Mouse (Mus musculus): ENCODE results near the gene Slc15a1. TPM values are rescaled to one million over a fixed set of nuclear protein-coding genes. Genes with fewer than 3 reads are reported as not detected.

Slc15a1 gene
- 0.04 TPM in 1 of 2 replicates, not detected in the other for polyA plus RNA-seq (2012; rRNA removed)

DNA sequence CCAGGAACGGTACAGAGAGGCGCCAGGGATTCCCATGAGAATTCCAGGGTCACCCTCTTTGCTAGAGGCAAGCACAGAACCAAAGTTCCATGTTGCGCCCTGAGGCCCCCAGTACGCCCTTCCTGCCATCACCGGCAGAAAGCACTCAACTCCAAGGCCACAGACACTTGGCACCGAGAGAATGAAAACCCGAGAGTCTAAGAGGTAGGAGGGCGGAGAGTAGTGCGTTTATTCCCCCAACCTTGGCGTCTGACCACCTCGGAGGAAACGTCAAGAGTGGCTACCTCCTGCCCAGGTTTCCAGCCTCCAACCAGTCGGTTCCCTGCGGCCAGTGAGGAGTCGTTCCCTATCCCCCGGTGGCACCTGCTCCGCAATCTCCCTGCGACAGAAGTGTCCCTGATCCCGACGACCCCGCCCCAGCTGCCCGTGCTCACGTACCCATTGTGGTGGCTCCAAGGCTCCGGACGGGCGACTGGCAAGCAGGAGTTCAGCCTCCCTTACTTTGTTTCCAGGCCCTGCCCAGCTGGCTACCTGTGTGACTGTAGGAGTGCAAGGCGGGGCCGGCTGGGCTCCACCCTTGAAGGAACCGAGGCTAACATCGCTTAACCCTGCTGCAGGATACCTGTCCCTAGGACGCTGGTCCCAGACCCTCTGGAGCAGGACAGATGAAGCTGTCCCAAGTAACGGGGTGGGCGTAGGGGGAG, at the start of gene Slc15a1:
Slc15a1 (minus strand) TSS at position 472 of the 704 bp plus-strand sequence.
- no peak for DNase-seq (ENCODE audit: extremely low spot score in 1 of 2, low spot score in 1 of 2)

DNA sequence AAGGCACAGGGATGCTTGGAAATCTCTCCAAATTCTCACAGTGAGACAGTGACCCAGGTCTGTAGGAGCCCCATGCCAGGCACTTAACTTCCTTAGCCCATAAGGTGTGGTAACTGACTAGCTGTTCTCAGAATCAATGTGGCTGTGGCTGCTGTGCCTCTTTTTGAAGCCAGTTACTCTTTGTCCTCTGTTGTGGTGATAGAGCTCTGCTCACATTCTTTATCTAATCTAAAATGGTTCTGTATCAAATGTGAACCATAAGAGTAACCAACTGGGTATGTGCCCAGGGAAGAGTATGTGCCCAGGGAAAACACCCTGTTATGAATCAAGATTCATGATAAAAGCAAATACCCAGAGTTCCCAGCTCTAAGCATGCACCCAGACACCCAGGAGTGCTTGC, 48.7 kb upstream of the Slc15a1 start:
- no peak for DNase-seq (ENCODE audit: extremely low spot score in 1 of 2, low spot score in 1 of 2)

DNA sequence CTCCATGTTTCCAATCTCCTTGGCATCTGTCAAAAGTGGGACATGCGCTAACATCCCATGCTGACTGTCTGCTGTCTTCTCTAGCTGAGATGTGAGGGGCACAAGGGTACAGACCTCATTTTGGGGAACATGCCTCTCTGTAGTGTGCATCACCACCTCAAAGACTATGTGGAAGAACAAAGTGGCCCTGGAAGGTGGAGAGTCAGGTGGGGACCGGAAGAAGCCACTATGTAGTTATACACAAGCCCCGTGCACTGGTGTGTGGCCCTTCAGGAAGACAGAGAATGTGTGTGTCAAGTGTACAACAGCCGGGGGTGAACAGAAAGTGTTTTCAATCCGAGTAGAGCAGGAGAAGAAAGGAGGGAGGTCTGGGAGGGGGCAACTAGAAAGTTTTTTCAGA, 47.5 kb upstream of the Slc15a1 start:
- DNase-seq (ENCODE audit: extremely low spot score in 1 of 2, low spot score in 1 of 2), result no peak

DNA sequence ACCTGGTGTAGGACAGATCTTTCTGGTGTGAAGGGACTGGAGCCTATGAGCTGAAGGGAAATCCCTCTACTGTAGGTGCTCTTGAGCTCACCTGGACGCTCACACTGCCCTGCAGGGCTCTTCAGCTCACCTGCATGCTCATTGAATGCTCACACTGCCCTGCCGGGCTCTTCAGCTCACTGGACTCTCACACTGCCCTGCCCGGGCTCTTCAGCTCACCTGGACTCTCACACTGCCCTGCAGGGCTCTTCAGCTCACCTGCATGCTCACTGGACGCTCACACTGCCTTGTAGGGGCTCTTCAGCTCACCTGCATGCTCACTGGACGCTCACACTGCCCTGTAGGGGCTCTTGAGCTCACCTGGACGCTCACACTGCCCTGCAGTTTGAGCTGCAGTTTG, 44.8 kb upstream of the Slc15a1 start:
- DNase-seq (ENCODE audit: extremely low spot score in 1 of 2, low spot score in 1 of 2), result no peak

DNA sequence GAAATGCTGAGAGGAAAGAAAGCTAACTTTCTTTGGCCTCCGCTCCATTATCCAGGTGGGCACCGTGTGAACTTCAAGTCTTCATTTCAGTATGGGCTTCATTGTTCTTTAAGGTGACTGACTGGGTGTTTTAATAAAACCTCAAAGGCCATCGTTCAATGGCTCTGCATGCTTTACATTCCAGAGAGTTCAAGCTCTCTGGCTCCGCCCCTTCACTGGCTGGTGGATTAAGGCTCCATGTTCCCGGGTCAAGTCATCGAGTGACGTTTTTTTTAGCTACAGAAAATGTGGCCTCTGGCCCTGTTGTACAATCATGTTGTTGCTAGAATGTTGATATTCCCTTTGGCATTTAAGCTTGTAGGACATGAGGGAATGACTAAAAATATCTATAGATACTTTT, 42.7 kb upstream of the Slc15a1 start:
- DNase-seq (ENCODE audit: extremely low spot score in 1 of 2, low spot score in 1 of 2), result no peak

DNA sequence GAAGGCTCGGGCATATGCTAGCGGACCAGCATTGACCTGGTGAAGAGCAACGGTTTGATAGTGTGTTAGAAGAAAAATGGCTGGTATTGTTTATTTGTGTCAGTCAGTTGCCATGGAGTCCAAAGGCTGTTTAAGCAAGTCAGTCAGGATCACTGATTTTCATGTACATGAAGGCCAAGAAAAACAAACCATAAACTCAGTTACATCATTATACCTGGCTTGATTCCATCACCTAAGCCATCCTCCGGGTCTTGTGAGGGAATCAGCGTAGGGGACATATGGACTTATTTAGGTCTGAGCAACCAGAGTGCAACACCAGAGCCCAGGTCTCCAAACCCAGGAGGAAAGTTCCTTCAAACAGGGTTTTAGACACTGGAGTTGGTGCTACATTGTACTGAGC, 41.6 kb upstream of the Slc15a1 start:
- DNase-seq (ENCODE audit: extremely low spot score in 1 of 2, low spot score in 1 of 2), result no peak

DNA sequence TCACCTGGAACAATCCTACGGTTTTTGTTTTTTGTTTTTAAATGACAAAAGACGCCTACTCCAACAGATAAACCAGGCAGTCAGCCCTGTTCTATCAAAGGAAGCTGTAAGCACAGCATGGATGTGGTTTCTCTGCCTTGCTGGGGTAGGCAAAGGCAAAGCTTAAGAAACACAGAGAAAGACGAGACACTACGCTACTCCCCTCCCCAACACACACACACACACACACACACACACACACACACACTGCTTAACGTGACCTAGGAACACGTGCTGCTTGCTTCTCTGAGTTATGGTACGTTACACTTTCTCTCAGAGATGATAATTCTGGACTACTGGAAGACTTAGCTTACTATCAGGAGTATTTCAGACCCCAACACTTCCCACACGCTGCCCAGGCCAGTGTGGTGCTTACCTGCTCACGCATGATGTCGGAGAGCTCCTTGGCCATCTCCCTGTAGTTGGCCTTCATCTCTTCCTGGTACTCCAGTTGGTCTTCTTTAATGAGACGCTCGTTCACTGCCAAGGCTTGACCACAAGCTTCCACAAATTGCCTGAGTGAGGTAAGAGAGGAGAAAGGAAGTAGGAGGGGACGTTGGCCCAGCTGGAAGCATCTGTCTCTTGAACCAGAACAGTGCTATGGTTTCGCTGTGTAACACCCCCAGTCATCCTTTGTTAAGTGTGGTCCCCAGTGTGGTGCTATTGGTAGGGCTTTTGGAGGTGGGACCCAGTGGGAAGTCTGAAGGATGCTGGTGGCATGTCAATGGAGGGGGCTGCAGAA, 40.7 kb upstream of the Slc15a1 start:
- no peak for DNase-seq (ENCODE audit: extremely low spot score in 1 of 2, low spot score in 1 of 2)

DNA sequence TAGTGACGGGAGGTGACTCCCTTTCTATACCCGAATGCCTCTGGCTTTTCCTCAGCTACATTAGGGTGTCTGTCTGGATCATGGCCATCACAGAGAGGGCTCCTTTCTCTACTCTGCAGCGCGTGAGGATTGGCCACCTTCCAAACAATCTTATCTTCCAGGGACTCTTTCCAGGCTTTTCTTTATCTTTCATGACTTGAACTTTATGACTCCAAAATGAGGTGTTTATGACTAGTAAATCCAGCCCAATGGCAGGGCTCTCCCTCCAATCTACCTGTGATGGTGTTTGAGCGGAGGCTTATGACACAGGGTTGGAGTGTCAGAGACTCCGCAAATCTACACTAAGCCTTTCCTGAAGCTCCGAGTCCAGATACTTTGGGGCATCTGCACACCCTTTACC, 36.2 kb upstream of the Slc15a1 start:
- no peak for DNase-seq (ENCODE audit: extremely low spot score in 1 of 2, low spot score in 1 of 2)

DNA sequence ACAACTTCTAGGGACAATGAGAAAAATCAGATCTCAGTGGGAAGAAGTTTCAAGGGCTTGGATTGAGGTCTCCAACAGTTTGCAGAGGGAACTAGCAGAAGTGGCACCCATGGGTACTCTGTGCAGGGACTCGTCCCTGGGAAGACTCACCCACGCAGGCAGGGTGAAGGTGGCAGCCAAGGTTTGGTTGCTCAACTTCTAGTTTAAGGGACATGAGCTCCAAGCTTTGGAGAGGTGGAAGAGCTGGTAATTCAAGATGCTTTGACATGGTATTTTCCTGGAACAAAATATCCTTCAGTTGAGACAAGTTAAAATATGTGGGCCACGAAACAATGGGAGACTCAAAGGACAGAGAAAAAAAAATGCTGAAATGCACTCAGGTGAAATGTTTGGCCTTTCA, 29.4 kb upstream of the Slc15a1 start:
- no peak for DNase-seq (ENCODE audit: extremely low spot score in 1 of 2, low spot score in 1 of 2)

DNA sequence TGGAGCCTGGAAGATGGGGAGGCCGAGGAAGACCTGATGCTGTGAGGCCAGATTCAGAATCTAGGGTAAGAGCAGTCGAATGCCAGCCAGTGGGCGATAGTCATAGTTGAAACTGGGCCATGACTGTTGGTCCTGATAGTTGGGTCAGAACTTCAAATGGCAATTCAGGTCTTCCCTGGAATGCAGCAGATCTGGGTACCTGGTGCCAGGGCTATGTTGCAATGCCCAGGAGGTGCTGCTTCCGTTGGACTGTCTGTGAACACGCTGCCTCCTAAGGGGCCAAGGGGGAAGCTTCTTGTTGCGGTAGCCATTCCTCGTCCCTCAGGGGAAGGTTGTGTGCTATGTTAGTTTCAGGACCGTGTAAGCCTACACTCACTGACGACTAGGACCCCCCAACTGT, 25.8 kb upstream of the Slc15a1 start:
- no peak for DNase-seq (ENCODE audit: extremely low spot score in 1 of 2, low spot score in 1 of 2)

DNA sequence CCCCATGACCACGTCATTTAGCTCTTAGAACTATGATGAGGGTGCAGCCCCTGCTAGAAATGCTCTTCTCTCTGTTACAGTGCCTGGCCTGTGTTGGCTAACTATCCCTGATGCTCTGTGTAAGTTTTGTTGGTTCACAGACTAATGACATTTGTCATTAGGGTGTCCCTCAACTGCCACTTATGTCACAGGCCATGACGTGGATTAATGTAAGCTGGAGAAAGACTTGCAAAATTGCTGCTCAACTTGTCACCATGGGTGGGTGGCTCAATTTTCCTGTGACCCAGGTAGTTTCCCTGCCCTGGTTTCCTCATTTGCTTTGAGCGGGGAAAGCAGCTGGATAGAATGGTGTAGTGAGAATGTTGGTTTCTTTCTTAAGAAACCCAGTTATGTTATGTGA, 22.8 kb upstream of the Slc15a1 start:
- DNase-seq (ENCODE audit: extremely low spot score in 1 of 2, low spot score in 1 of 2), result no peak

DNA sequence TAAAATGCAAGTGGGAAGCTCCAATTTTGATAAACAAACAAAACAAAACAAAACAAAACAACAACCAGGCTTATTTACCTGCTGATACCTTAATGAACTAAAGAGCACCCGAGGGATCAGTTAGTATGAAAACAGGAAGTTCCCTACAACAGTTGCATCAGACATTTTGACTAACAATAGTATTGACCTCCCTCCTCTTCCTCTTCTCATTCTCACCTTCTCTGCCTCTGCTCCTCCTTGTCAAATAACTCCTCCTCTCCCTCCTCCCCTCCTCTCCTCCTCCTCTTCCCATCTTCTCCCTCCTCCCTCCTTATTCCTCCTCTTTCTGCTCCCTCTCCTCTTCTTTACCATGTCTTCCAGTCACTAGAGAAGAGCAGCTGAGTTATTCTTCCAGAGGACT, 22.1 kb upstream of the Slc15a1 start:
- no peak for DNase-seq (ENCODE audit: extremely low spot score in 1 of 2, low spot score in 1 of 2)

DNA sequence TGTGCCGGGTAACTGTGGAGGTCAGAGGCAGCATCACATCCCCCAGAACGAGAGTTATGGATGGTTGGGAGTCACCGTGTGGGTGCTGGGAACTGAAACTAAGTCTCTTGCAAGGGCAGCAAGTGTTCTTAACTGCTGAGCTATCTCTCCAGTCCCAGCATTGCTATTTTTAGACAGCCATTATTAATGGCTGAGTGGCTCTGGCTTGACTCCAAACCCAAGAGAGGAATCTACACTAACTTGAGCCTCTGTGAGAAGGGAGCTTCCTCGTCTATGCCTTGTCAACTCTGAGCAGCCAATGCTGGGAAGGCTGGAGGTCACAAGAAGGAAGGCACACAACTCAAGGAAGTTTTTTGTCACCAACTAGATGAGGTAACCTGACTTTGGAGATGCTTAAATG, 16.7 kb upstream of the Slc15a1 start:
- no peak for DNase-seq (ENCODE audit: extremely low spot score in 1 of 2, low spot score in 1 of 2)

DNA sequence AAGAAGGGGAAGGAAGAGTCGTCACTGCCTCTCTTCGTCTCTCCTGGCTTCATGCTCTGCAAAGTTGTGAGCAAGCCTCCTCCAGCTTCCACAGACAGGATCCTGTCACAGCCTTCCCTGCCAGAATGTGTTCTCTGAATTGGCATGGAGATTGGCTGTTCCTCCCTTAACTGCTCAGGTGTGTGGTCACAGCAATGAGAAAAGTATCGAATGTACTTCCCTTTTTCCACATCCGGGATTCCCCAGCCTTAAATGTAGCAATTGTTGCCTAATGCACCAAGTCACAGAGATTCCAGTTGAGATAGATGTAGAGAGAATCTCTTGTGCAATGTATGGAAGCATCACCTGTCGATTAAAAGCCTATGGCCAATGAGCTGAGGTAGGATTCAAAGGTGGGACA, 11.8 kb upstream of the Slc15a1 start:
- DNase-seq (ENCODE audit: extremely low spot score in 1 of 2, low spot score in 1 of 2), result no peak

DNA sequence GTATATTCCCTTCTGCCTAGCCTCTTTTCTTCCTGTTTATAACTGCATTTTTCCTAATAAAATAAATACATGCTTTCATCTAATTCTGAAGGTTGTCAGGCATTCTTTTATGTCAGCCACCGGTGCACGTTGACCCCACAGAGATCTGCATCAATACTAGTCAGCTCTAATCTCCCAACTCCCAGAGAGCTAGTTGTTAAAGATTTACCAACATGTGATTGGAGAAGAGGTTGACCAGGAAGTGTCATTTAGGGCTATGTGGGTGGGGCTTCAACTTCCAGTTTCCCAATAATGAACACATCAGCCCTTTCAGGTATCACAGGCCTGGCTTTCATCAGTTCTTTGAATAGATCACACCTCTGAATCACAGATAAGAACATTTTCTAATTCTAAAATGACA, 3.9 kb upstream of the Slc15a1 start:
- no peak for DNase-seq (ENCODE audit: extremely low spot score in 1 of 2, low spot score in 1 of 2)

DNA sequence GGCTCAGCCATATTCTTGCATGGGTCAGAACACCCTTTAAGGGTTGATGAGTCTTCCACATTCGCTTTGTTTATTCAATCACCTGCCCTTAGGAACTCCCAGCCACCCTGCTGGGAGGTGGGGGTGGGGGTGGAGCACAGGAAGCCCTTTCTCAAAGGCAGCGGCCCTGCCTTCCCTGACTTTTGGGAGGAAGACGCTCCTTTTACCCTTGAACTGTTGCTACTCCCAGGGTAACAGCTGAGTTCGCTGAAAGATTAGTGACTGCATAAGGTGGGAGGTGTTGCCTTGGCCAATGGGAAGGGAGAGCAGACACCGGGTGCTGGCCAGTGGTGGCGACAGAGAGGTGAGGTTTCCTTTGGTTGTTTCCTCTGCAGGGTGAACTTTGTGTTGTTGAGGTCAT, 1.3 kb upstream of the Slc15a1 start:
- no peak for DNase-seq (ENCODE audit: extremely low spot score in 1 of 2, low spot score in 1 of 2)

DNA sequence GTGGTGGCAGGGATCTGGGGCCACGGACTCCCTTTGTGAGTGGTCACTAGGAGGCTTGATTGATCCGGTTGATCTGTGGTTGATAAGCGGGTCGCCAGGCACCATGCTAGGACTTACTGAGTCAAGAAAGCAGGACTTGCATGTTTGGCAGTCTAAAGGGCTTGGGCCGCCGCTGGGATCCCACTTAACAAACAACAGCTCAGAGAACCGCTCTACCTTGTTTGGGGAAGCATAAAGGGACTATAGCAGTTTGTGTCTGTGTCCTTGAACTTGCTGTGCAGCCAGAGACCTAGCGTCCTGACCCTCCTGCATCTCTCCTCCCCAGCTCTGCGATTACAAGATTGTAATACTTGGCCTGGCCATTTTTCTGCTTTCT, 421 bp upstream of the Slc15a1 start:
- no peak for DNase-seq (ENCODE audit: extremely low spot score in 1 of 2, low spot score in 1 of 2)

DNA sequence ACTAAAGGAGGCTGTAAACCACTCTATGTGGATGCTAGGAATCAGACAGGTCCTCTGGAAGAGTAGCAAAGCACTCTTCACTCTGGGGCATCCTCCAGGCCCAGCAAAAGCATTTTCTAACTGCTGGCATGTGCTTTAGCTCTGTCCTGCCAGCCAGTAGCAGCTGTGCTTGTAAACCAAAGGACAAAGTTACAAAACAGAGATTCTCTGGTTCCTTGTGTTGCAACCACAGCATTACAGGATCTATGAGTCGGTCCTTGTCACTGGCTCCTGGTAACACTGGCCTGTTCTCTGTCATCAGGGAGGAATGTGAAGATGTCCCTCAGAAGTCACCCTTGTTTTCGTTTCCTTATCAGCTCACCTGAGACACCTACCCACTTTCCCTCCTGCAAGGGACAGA, 4.5 kb downstream of the Slc15a1 start:
- DNase-seq (ENCODE audit: extremely low spot score in 1 of 2, low spot score in 1 of 2), result no peak

DNA sequence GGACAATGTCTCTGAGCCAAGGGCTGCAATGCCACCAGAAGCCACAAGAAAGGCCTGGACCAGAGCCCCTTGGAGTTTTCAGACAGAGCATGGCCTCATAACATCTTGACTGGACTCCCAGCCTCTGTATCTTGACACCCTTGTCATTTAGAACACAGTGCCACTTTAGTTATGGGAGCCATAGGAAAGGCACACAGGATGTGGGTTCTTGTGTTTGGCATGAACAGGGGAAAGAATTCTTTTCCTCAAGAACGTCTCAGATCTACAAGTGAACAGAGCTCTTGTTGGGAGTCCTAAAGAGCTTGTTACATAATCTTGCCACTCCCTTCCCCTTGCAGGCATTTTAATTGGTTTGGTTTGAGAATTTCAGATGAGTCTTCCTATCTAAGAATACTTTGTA, 5.3 kb downstream of the Slc15a1 start:
- DNase-seq (ENCODE audit: extremely low spot score in 1 of 2, low spot score in 1 of 2), result no peak

DNA sequence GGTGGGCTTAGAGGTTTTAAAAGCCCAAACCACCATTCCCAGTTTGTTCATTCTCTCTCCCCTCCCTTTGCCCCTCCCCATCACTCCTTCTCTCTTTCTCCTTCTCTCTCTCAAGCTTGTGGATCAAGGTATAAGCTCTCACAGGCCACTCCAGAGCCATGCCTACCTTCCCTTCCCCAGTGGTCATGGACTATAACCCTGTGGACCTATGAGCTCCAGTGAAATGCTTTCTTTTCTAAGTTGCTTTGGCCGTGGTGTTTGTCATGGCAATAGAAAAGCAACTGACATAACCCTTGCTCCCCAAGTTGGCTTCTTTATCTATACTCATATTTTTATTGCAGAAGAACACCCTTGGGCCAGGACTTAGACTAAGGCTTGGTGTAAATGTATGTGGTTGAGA, 7.3 kb downstream of the Slc15a1 start:
- no peak for DNase-seq (ENCODE audit: extremely low spot score in 1 of 2, low spot score in 1 of 2)

DNA sequence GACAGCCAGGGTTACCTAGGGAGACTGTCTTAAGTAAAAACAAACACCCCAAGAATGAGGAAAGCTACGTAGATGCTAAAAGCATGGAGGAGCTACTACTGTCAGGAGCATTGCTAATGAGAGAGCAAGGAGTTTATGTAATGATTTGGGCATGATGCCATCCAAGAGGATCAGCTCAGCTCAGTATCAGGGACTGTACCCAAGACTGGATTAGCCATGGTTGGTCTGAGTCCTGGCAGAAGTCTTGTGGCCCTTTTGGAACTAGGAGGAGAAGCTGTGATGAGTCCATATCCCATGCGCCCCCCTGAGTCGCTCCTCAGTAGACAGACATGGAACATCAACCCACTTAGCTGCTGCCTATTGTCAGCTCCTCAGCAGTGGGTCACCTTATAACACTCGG, 9.3 kb downstream of the Slc15a1 start:
- DNase-seq (ENCODE audit: extremely low spot score in 1 of 2, low spot score in 1 of 2), result no peak

DNA sequence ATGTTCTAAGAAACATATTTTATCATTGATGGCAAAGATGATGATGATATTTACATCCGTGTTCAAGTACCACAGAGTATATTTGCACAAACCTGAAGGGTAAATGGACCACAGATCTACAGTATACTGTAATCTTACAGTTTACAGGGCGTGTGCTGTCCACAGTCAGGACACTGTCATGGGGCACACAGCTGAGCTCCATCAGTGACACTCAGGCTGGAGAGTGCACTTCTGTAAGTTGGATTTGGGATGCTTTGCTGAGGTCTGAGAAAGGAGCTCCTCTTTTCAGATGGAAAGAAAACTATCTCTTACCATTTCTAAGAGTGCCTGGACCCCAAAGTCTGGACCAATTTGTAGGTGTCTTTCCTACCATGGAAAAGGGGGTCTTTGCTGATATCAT, 9.9 kb downstream of the Slc15a1 start:
- DNase-seq (ENCODE audit: extremely low spot score in 1 of 2, low spot score in 1 of 2), result no peak
